Mouse (Mus musculus) hindbrain, embryonic 13.5 days (tissue): ENCODE data around the gene Tenm3. TPM values are rescaled to one million over a fixed set of nuclear protein-coding genes. Genes with fewer than 3 reads are reported as not detected.

Experiments used
- ATAC-seq: fragments of 200-750 bp; cut with Nextera tagmentation; 2 replicates; pipeline ENCODE4 v1.8.0; 2017; ENCODE audit warnings: moderate TSS enrichment; ENCODE audit not compliant: low FRiP score
- H3K27ac ChIP-seq: fragments of 300-500 bp; sonication (generic); 2 replicates; pipeline ENCODE4 v1.5.1; 2015; ENCODE audit warnings: inconsistent platforms, mild to moderate bottlenecking, moderate library complexity
- H3K27me3 ChIP-seq: fragments of 300-500 bp; sonication (generic); 2 replicates; pipeline ENCODE4 v1.6.1; 2015; ENCODE audit warnings: mild to moderate bottlenecking, inconsistent platforms
- H3K36me3 ChIP-seq: fragments of 300-500 bp; sonication (generic); 2 replicates; pipeline ENCODE4 v1.6.1; 2015; ENCODE audit warnings: mild to moderate bottlenecking, inconsistent platforms
- H3K4me1 ChIP-seq: fragments of 300-500 bp; sonication (generic); replicated peaks from 2 replicates; pipeline ENCODE4 v1.6.1; 2015; ENCODE audit warnings: inconsistent platforms
- H3K4me2 ChIP-seq: fragments of 300-500 bp; sonication (generic); 2 replicates; pipeline ENCODE4 v1.6.1; 2015; ENCODE audit warnings: inconsistent platforms, mild to moderate bottlenecking, moderate library complexity
- H3K4me3 ChIP-seq: fragments of 300-500 bp; sonication (generic); 2 replicates; pipeline ENCODE4 v1.5.1; 2015; ENCODE audit warnings: mild to moderate bottlenecking, inconsistent platforms
- H3K9ac ChIP-seq: fragments of 300-500 bp; sonication (generic); 2 replicates; pipeline ENCODE4 v1.6.1; 2015; ENCODE audit warnings: mild to moderate bottlenecking, inconsistent platforms
- H3K9me3 ChIP-seq: fragments of 300-500 bp; sonication (generic); 2 replicates; pipeline ENCODE4 v1.6.1; 2016; ENCODE audit warnings: inconsistent platforms
- WGBS: fragments of 180-500 bp; shearing (Covaris S2); methylation state at CpG from one replicate; pipeline ENCODE4 v1.1.7; 2015; 5-methylcytosine and 5-hydroxymethylcytosine counted together
- polyA plus RNA-seq: library from polyadenylated mRNA; unstranded; fragments of >200 nt; fragmentation: Nextera tagmentation; extraction: Ambion mirVana; gene quantifications from 2 replicates; pipeline ENCODE4 v1.2.1, GENCODE M21; 2015

Gene Tenm3
- polyA plus RNA-seq, 1 experiment from 2014 or later: 35.7 TPM

DNA sequence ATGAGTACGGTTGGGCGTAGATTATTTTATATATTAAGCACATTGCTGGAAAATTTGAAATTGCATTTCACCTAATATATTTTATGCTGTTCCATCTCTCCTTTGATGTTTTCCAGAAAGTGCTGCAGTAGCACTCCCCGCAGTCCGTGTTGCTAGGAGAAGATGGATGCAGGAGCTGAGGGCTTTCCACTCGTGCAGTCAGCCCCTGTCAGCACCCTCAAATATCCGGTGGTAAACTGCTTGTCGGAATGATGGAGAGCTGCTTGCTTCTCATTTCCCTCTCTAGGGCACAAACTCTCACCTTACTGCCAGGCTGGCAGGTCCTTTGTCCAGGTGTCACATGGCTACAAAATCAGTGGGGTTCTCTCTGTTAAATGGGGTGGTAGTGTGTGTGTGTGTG lies 610.8 kb downstream of the Tenm3 start:
- 65% methylated on average over 7 of the region's 7 CpGs for WGBS
- no peak overlapping the region for H3K4me3 ChIP-seq
- H3K9me3 ChIP-seq: 0 out of 2 replicates have a peak, but pooled peaks cover 13% of the 10 kb centered on the region
- no peaks in the 10 kb centered on the region for H3K27me3 ChIP-seq
- H3K9ac ChIP-seq: no peak overlapping the region
- peaks cover 60% of the 10 kb centered on the region for H3K36me3 ChIP-seq
- no peak overlapping the region; the same call in 1 of the 2 replicates for H3K27ac ChIP-seq
- ATAC-seq: no peak
- no peak overlapping the region for H3K4me2 ChIP-seq
- H3K4me1 ChIP-seq: peaks cover 6% of the 10 kb centered on the region; the same call in 1 of the 2 replicates

DNA sequence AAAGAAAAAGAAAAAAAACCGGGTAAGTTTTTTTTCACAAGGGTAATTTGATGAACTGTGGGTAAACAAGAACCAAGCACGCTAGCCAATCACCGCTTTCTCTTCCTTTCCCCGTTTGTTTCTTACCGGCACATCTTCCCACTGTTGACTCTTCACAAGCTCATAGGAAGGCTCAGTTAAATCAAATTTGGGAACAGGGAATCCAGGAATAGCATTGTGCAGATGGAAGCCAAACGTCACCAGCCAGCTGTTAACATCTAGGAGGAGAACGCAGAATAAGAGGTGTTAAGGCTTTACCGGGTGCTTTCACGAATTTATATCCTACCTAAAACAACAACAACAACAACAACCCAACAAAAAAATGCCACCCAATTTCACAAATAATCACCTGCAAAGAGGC lies 611.9 kb downstream of the Tenm3 start:
- Histone ChIP-seq H3K4me1 (peaks cover 6% of the 10 kb centered on the region; the same call in 1 of the 2 replicates), H3K9me3 (0 out of 2 replicates have a peak, but pooled peaks cover 13% of the 10 kb centered on the region), H3K4me3 (no peak overlapping the region), H3K4me2 (no peak overlapping the region), H3K9ac (no peak overlapping the region), H3K27ac (no peak overlapping the region), H3K27me3 (no peaks in the 10 kb centered on the region), H3K36me3 (peaks cover 54% of the 10 kb centered on the region)
- ATAC-seq: no peak
- 87% methylated on average over 9 of the region's 9 CpGs for WGBS

DNA sequence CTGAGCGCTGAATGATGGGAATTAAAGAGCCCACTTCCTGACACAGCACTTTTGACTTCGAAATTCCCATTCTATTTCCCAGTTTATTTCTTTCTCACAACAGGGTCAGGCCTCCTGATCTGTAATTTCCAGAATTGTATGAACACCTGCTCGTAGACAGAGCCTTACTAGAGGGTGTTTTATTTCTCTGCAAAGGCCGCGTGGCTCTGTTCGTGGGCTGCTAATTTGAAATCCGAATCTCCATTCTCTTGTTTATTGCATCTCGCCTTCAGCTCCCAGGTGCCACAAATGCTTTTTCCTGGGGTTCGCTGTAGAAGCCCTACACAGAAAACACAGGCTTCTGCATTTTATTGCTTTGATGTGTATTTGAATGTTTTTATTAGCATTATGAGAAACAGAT lies 612.4 kb downstream of the Tenm3 start:
- 81% methylated on average over 9 of the region's 9 CpGs for WGBS
- Histone ChIP-seq H3K9me3 (0 out of 2 replicates have a peak, but pooled peaks cover 13% of the 10 kb centered on the region), H3K36me3 (peaks cover 49% of the 10 kb centered on the region), H3K4me3 (no peak overlapping the region), H3K4me2 (no peak overlapping the region), H3K4me1 (peaks cover 6% of the 10 kb centered on the region; the same call in 1 of the 2 replicates), H3K27me3 (no peaks in the 10 kb centered on the region), H3K9ac (no peak overlapping the region), H3K27ac (no peak overlapping the region)
- no peak for ATAC-seq

DNA sequence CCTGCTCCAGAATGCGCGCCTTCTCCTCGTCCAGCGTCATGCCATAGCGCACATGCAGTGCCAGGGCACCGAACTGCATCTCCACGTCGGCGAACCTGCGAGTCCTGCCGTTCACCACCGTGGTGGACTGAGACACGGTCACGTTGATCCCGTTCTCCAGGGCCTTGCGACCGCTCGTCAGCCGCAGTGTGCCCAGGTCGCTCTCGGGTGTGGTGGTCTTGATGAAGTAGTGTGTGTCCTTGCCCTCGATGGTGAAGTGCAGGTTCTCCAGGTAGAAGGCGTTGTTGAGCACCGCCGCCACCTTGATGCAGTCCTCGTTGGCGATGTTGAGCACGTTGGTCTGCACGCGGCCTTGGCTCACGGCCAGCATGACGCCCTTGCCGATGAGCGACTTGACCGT lies 615.1 kb downstream of the Tenm3 start:
- H3K36me3 ChIP-seq: peaks cover 25% of the 10 kb centered on the region
- H3K9me3 ChIP-seq: 0 out of 2 replicates have a peak, but pooled peaks cover 10% of the 10 kb centered on the region
- H3K27ac ChIP-seq: no peak overlapping the region
- WGBS: 99% methylated on average over 35 of the region's 35 CpGs
- no peak overlapping the region for H3K9ac ChIP-seq
- no peak for ATAC-seq
- H3K4me1 ChIP-seq: peaks cover 25% of the 10 kb centered on the region
- no peak overlapping the region for H3K4me2 ChIP-seq
- H3K4me3 ChIP-seq: no peak overlapping the region
- peaks cover 4% of the 10 kb centered on the region; the same call in 1 of the 2 replicates for H3K27me3 ChIP-seq

DNA sequence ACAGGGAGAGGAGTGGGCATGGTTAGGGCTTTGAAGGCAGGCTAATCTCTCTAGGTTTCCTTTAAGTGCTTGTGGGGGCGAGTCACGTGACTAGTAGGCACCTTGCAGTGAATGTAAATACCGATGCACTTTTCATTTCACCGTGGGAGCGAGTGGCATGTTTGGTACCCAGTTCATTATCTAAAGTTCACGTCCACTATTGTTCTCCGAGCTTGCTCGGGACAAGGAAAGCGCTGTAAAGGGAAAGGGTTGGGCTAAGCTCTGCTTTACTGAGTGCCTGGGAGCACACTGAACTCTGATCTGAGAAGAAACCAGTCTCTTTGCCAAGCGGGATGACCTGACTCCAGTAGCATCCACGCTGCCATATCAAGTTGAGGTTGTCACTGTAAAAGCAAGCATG lies 619.0 kb downstream of the Tenm3 start:
- ATAC-seq: no peak
- peaks cover 41% of the 10 kb centered on the region for H3K4me1 ChIP-seq
- H3K4me3 ChIP-seq: no peak overlapping the region
- peaks cover 22% of the 10 kb centered on the region for H3K27me3 ChIP-seq
- peak overlapping the region; percentile 48; the same call in 1 of the 2 replicates for H3K27ac ChIP-seq
- H3K9ac ChIP-seq: peak overlapping the region; percentile 19; the same call in 1 of the 2 replicates
- peak overlapping the region; percentile 31 for H3K4me2 ChIP-seq
- WGBS: 17% methylated on average over 11 of the region's 11 CpGs
- peaks cover 18% of the 10 kb centered on the region for H3K36me3 ChIP-seq
- 0 out of 2 replicates have a peak, but pooled peaks cover 10% of the 10 kb centered on the region for H3K9me3 ChIP-seq

DNA sequence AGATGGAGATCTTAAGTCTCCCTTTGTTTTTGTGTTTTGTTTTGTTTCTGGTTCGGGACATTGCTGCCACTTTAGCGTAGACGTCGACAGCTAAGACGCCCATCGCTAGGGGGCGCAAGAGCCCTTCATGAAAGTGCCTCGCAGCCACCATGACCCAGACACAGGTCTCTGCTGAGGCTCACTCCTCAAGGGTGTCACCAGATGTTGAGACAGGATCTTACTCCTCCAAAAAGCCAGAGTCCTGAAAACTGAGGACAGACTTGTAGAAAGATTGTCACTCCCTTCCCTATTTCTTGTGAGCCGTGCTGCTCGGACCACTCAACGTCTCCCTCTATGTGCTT lies 621.4 kb downstream of the Tenm3 start:
- Histone ChIP-seq H3K4me1 (peaks cover 41% of the 10 kb centered on the region), H3K27ac (no peak overlapping the region), H3K4me3 (peak overlapping the region; percentile 31), H3K9ac (peak overlapping the region; percentile 67; the same call in 1 of the 2 replicates), H3K9me3 (no peaks in the 10 kb centered on the region), H3K27me3 (peaks cover 34% of the 10 kb centered on the region), H3K4me2 (peak overlapping the region; percentile 62), H3K36me3 (no peaks in the 10 kb centered on the region)
- WGBS: 13% methylated on average over 11 of the region's 11 CpGs
- peak; percentile 69 for ATAC-seq

DNA sequence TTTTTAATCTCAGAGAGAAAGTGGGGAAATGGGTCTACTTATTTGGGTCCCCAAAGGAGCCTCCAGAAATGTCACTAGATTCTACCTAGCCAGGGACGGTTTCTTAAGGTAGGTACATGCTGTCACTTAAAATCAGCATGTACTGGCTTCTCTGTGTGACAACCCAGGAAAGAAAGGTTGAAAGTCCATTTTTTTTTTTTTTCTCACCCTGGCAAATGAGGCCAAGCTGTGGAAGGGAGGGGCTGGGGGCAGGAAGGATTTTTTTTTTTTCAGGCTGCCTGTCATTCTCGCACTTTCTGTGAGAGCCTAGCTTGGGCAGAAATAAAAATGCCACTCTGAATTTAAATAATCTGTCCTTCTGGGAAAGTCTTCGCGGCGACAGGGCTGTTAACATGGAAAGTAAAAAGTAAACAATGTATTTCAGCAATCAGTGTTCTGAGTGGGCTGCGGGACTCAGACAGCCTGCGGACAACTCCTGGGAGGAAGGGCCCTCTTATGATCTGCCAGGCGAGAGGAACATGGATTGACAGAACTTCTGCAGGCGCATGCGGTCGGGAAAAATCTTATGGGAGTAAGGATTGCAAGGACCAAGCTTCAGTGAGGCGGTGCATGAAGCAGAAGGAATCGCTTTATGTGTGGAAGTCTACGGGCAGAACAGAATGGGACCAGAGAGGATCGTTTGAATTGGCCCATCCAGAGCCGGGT lies 621.9 kb downstream of the Tenm3 start:
- Histone ChIP-seq H3K9me3 (no peaks in the 10 kb centered on the region), H3K36me3 (no peaks in the 10 kb centered on the region), H3K4me3 (peak overlapping the region; percentile 31), H3K27ac (no peak overlapping the region), H3K4me2 (peak overlapping the region; percentile 62), H3K27me3 (peaks cover 37% of the 10 kb centered on the region), H3K4me1 (peaks cover 41% of the 10 kb centered on the region), H3K9ac (peak overlapping the region; percentile 67; the same call in 1 of the 2 replicates)
- WGBS: 14% methylated on average over 16 of the region's 16 CpGs
- ATAC-seq: peak; percentile 15

DNA sequence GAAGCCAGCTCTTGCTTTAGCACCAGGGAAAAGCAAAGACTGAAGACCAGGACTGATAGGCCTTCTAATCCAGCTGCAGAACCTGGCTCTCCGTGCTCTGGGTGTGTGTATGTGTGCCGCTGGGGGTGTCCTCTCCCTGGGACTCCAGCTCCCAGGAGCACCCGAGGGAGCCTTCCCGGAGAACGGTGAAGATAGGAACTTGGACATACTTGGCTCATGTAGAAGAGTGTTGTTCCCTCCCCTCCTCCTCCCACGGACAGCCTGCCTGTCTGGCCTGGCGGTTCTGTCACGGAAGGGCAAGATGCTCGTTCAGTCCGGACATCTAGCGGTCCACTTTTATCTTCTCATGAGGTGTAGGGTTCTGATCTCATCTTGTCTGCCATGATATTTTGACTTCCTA lies 622.4 kb downstream of the Tenm3 start:
- WGBS: 81% methylated on average over 11 of the region's 11 CpGs
- no peak overlapping the region for H3K4me2 ChIP-seq
- no peak overlapping the region for H3K4me3 ChIP-seq
- peaks cover 37% of the 10 kb centered on the region for H3K27me3 ChIP-seq
- no peak for ATAC-seq
- H3K9me3 ChIP-seq: no peaks in the 10 kb centered on the region
- H3K27ac ChIP-seq: no peak overlapping the region
- no peak overlapping the region for H3K9ac ChIP-seq
- peaks cover 41% of the 10 kb centered on the region for H3K4me1 ChIP-seq
- no peaks in the 10 kb centered on the region for H3K36me3 ChIP-seq

DNA sequence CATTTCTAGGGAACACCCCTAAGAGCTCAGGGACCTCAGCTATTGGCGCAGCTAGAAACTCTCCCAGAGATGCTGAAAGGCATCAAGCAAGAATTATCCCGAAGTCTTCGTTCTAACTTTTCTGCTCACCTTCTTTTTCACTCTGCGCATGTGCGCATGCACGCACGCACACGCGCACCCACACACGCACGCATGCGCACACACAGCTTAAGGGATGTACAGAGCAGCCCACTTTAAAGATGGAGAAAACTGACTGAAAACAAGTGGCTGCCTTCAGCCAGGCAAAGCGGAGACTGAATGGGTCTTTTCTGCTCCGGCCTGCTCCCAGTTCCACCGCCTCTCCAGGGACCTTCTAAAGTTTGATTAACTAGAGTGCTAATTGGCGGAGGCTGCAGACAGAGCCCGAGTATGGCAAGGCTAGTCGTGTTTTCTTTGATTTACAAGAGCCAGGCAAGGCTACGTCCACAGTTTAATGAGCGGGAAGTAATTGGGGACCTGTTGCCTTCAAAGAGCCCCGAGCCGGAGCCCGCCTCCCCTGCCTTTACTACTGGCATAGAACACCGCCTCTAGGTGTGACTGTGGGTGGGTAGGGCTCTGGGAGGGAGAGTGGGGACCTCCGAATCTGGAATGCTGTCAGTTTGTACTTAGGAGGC lies 623.1 kb downstream of the Tenm3 start:
- 69% methylated on average over 25 of the region's 25 CpGs for WGBS
- no peak for ATAC-seq

DNA sequence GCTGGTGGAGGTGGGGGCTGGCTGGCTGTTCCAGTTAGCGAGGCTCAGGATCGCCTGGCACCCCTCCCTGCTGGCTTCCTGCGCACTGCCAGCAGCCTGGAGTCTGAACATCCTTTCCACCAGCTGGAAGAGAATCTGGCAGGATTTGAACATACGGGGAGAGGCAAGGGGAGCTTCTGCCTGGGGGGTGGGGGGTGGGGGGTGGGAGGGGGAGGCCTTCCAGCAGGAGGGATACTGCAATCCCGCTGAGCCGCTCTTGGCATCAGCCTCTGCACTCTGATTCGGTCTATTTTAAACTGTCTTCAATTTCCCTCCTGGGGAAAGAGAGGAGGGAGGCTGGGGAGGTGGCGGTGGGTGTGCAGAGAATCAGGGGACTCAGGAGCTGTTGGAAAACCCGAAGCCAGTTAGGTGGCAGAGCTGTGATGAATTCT lies 628.7 kb downstream of the Tenm3 start:
- H3K9me3 ChIP-seq: no peaks in the 10 kb centered on the region
- H3K9ac ChIP-seq: no peak overlapping the region
- no peaks in the 10 kb centered on the region for H3K36me3 ChIP-seq
- peaks cover 28% of the 10 kb centered on the region; the same call in 1 of the 2 replicates for H3K27me3 ChIP-seq
- 28% methylated on average over 9 of the region's 9 CpGs for WGBS
- no peak overlapping the region for H3K4me2 ChIP-seq
- no peak for ATAC-seq
- no peak overlapping the region for H3K4me3 ChIP-seq
- H3K4me1 ChIP-seq: peaks cover 17% of the 10 kb centered on the region
- no peak overlapping the region for H3K27ac ChIP-seq

More for the DNA sequence above, 623.1 kb downstream of the Tenm3 start:
- H3K4me3 ChIP-seq: no peak overlapping the region
- H3K9me3 ChIP-seq: no peaks in the 10 kb centered on the region
- peaks cover 38% of the 10 kb centered on the region for H3K4me1 ChIP-seq
- peaks cover 44% of the 10 kb centered on the region for H3K27me3 ChIP-seq
- no peak overlapping the region for H3K4me2 ChIP-seq
- H3K36me3 ChIP-seq: no peaks in the 10 kb centered on the region
- H3K9ac ChIP-seq: no peak overlapping the region
- no peak overlapping the region for H3K27ac ChIP-seq

DNA sequence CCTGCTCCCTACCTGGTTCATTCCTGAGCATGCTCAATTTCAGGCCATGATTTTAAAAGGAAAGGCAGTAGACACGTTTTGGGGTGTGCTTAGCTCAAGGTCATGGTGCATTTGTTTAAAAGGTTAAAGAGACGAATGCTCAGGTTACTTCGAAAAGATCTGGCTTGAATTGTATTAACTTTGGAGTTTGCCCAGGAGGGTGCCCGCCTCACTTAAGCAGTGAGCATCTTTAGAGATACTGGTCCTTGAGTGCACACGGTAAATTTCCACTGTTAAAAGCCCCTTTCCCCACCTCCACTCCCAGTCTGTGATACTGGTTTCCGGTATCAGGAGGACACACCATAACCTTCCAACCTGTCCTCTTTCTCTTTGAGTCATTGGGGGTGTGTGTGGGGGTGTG lies 629.4 kb downstream of the Tenm3 start:
- Histone ChIP-seq H3K4me3 (no peak overlapping the region), H3K9ac (no peak overlapping the region), H3K27me3 (peaks cover 21% of the 10 kb centered on the region; the same call in 1 of the 2 replicates), H3K4me1 (peaks cover 17% of the 10 kb centered on the region), H3K27ac (no peak overlapping the region), H3K36me3 (no peaks in the 10 kb centered on the region), H3K4me2 (no peak overlapping the region), H3K9me3 (no peaks in the 10 kb centered on the region)
- WGBS: 66% methylated on average over 6 of the region's 6 CpGs
- no peak for ATAC-seq

DNA sequence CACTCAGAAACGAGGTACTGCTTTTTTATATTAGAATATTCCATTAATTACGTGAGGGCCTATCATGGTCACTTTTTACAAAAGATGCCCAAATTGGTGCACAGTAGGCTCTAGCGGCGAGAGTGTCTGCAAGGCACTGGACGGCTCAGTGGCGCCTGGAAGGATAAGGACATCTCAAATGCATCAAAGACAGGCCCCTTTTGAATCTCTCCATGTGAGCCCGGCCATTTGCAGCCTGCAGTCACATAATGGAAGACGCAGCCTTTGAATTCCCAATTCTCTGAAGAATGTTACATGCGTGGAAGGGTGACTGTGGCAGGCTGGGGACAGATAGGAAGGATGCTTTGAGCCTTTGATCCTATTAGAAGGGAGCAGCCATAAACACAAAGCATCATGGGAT lies 631.8 kb downstream of the Tenm3 start:
- H3K4me2 ChIP-seq: no peak overlapping the region
- H3K9ac ChIP-seq: no peak overlapping the region
- 68% methylated on average over 9 of the region's 9 CpGs for WGBS
- H3K4me3 ChIP-seq: no peak overlapping the region
- H3K27me3 ChIP-seq: peaks cover 10% of the 10 kb centered on the region; the same call in 1 of the 2 replicates
- H3K4me1 ChIP-seq: peaks cover 17% of the 10 kb centered on the region
- no peak for ATAC-seq
- H3K27ac ChIP-seq: no peak overlapping the region
- H3K36me3 ChIP-seq: no peaks in the 10 kb centered on the region
- H3K9me3 ChIP-seq: no peaks in the 10 kb centered on the region
